Mouse (Mus musculus) heart, postnatal 0 days (tissue): ENCODE data around the gene Tmem248.

Experiments used
- CTCF ChIP-seq: IDR thresholded peaks from 2 replicates; pipeline ENCODE4 v1.5.1; 2016; ENCODE audit warnings: antibody characterized with exemption, control low read depth, low read depth
- EP300 ChIP-seq: IDR thresholded peaks from 2 replicates; pipeline ENCODE4 v1.6.1; 2016; ENCODE audit warnings: antibody characterized with exemption, low read depth

DNA sequence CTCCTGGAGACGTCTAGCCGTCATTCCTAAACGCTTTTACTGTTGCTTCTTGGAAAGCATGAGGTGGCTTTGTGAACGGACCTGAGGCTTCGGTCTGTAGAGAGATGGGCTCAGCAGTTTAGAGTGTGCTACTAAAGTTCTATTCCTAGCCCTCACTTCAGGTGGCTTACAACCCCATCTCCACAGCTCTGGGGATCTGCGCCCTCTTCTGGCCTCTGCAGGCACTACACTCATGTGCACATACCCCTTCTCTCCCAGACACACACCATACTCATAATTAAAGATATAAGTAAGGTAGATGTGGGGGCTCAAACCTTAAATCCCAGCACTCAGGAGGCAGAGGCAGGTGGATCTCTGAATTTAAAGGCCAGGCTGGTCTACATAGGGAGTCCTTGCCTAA is 73.4 kb downstream of the Tmem248 start:
- TF ChIP-seq CTCF (no peak), EP300 (no peak)
